Mouse (Mus musculus): Measurements from ENCODE around the gene Gm10643.
A peak's percentile ranks its signal among the peaks of the same experiment; 100 is the strongest.

Gene Gm10643

GRCm38 (mm10) chr8:84070667-84071066 lies 5.7 kb upstream of the Gm10643 start:
- DNase-seq = no peak

GRCm38 (mm10) chr8:84070241-84070640 lies 5.3 kb upstream of the Gm10643 start:
- DNase-seq = no peak

GRCm38 (mm10) chr8:84069750-84070149 lies 4.8 kb upstream of the Gm10643 start:
- peak; percentile 43 for DNase-seq

- DNase-seq = no peak
Observed at GRCm38 (mm10) chr8:84069169-84069568, 4.2 kb upstream of the Gm10643 start.

- DNase-seq = peak; percentile 59
Observed at GRCm38 (mm10) chr8:84068316-84069035, 3.5 kb upstream of the Gm10643 start.

GRCm38 (mm10) chr8:84067911-84068310 lies 3.0 kb upstream of the Gm10643 start:
- no peak for DNase-seq

GRCm38 (mm10) chr8:84067047-84067573 lies 2.2 kb upstream of the Gm10643 start:
- DNase-seq = peak; percentile 96

GRCm38 (mm10) chr8:84066291-84066930 lies 1.5 kb upstream of the Gm10643 start, which contains the start of gene Rfx1:
Gene Rfx1, plus strand, starts transcription at chr8:84066834.
- DNase-seq = peak; percentile 100

GRCm38 (mm10) chr8:84065457-84066072 lies 628 bp upstream of the Gm10643 start:
- DNase-seq = no peak

- peak; percentile 49 for DNase-seq
Observed at GRCm38 (mm10) chr8:84063861-84064610, 901 bp downstream of the Gm10643 start.

- DNase-seq = no peak
Observed at GRCm38 (mm10) chr8:84060245-84060644, 4.7 kb downstream of the Gm10643 start.

GRCm38 (mm10) chr8:84059226-84059625 lies 5.7 kb downstream of the Gm10643 start:
- no peak for DNase-seq

GRCm38 (mm10) chr8:84057827-84058226 lies 7.1 kb downstream of the Gm10643 start:
- DNase-seq = no peak

- DNase-seq = no peak
Observed at GRCm38 (mm10) chr8:84053229-84053628, 11.7 kb downstream of the Gm10643 start.

GRCm38 (mm10) chr8:84052746-84053145 lies 12.2 kb downstream of the Gm10643 start:
- DNase-seq = no peak

- no peak for DNase-seq
Observed at GRCm38 (mm10) chr8:84048171-84048570, 16.8 kb downstream of the Gm10643 start.

- DNase-seq = no peak
Observed at GRCm38 (mm10) chr8:84046505-84046904, 18.4 kb downstream of the Gm10643 start.

GRCm38 (mm10) chr8:84044900-84045299 lies 20.0 kb downstream of the Gm10643 start, which contains the start of gene Rln3:
Gene Rln3, minus strand, starts transcription at chr8:84045000.
- DNase-seq = no peak

GRCm38 (mm10) chr8:84044103-84044502 lies 20.8 kb downstream of the Gm10643 start:
- DNase-seq = no peak

GRCm38 (mm10) chr8:84042948-84043342 lies 22.0 kb downstream of the Gm10643 start:
- peak; percentile 52 for DNase-seq

GRCm38 (mm10) chr8:84042066-84042947 lies 22.6 kb downstream of the Gm10643 start, which contains the start of gene Il27ra:
Gene Il27ra, minus strand, starts transcription at chr8:84042589.
- DNase-seq = peak; percentile 84

GRCm38 (mm10) chr8:84039050-84039449 lies 25.9 kb downstream of the Gm10643 start:
- DNase-seq = peak; percentile 85

Data from lung, postnatal 10 days (tissue).